Mouse (Mus musculus): ENCODE data around the gene AC109138.7.

GRCm38 (mm10) chr19:4211891-4212588 lies 2.1 kb upstream of the AC109138.7 start:
- TF ChIP-seq CTCF (IDR thresholded peaks at IDR 0.05; ENCODE audit: control insufficient read depth, insufficient read depth, insufficient read length) (no peak), MYOD1 (IDR thresholded peaks at IDR 0.05; ENCODE audit: control insufficient read depth, insufficient read length, low read depth) (no peak), CEBPB (IDR thresholded peaks at IDR 0.05; ENCODE audit: low read depth) (no peak)
